Mouse (Mus musculus) thymus, adult 2 months (tissue): ENCODE measurements around the gene Cdk14.

Experiments used
- CTCF ChIP-seq: fragments of 200-500 bp; IDR thresholded peaks from 2 replicates; pipeline ENCODE4 v1.5.1; 2012; ENCODE audit warnings: mild to moderate bottlenecking, control low read depth, low read length, moderate library complexity, borderline replicate concordance; ENCODE audit not compliant: control insufficient read depth, poor library complexity, insufficient read depth; ENCODE audit errors: extremely low read depth
- POLR2A ChIP-seq: fragments of 200-500 bp; IDR thresholded peaks from 2 replicates; pipeline ENCODE4 v1.6.1; 2012; ENCODE audit warnings: mild to moderate bottlenecking, low read length, control low read depth, moderate library complexity; ENCODE audit not compliant: control insufficient read depth, poor library complexity, insufficient read depth; ENCODE audit errors: extremely low read depth

DNA sequence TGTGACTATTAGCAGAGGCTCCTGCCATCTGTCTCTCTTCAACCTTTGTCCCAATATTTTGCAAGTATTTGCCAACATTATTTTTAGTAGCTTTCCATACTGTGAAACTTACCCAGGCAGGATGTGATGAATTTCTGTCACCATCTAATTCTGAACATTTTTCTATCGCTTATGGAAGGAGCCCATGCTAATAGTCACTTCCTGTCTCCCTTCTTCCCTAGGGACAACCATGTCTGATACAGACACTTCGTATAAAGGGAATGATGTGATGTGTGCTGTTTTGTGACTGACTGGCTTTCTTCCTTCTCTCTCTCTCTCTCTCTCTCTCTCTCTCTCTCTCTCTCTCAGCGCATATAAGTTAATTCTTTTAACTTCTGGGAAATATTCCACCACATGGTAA, 5.3 kb downstream of the Cdk14 start:
- TF ChIP-seq CTCF (no peak), POLR2A (no peak)
